In the genomic region with DNA sequence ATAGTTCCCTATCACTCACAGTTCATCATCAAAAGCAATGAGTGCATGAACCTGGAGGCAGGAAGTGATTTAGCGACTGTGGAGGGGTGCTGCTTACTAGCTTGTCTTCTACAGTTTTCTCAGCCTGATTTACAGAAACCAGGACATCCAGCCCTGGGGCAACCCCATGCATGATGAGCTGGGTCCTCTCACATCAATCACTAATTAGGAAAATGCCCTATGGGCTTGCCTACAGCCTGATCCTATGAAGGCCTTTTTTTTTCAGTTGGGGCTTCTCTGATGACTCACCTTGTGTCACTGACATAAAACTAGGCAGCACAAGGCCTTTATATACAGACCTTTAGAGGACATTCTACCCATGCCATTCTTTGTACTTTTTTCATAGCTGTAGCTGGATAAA, we compare ENCODE assay signal across 31 mouse cellular contexts. TPM values are rescaled to one million over a fixed set of nuclear protein-coding genes. Genes with fewer than 3 reads are reported as not detected.
"Had no signal": no experiment of that assay in that cellular context is flagged by ENCODE, and none has a peak within 500 bp of the region (broad histone marks: within the 10 kb centered on the region; RNA-seq: fewer than 3 reads in every experiment).

No protein-coding gene starts in this region.

- H3K27me3 ChIP-seq: heart, embryonic 13.5 days; heart, embryonic 15.5 days; hindbrain, embryonic 13.5 days; hindbrain, embryonic 15.5 days; limb, embryonic 12.5 days; liver, embryonic 13.5 days had no signal

- H3K4me2 ChIP-seq: heart, embryonic 11.5 days; heart, embryonic 13.5 days; heart, embryonic 15.5 days; hindbrain, embryonic 13.5 days; hindbrain, embryonic 15.5 days; limb, embryonic 12.5 days; liver, embryonic 11.5 days; liver, embryonic 13.5 days had no signal

- H3K4me3 ChIP-seq: heart, embryonic 13.5 days; heart, embryonic 15.5 days; hindbrain, embryonic 13.5 days; hindbrain, embryonic 15.5 days; layer of hippocampus, adult 2 months; left cerebral cortex, adult 2 months; limb, embryonic 10.5 days; limb, embryonic 12.5 days; liver, embryonic 13.5 days had no signal

- DNase-seq: gastrocnemius, postnatal 14 days; gastrocnemius, postnatal 36 days; heart, adult 18-20 months; heart, postnatal 14 days; heart, postnatal 36 days; kidney, adult 18-20 months; kidney, adult 8-10 months; kidney, postnatal 10 days; kidney, postnatal 25 days; kidney, postnatal 4 days; liver; liver, embryonic 13.5 days had no signal

- H3K4me1 ChIP-seq: heart, embryonic 13.5 days; hindbrain, embryonic 13.5 days; hindbrain, embryonic 15.5 days; limb, embryonic 10.5 days; liver, embryonic 13.5 days had no signal

- ATAC-seq: hindbrain, postnatal 0 days; intestine, embryonic 16.5 days had no signal

- H3K9ac ChIP-seq: heart, embryonic 13.5 days; heart, embryonic 15.5 days; hindbrain, embryonic 13.5 days; hindbrain, embryonic 15.5 days; limb, embryonic 12.5 days; liver, embryonic 13.5 days had no signal

- H3K27ac ChIP-seq: heart, embryonic 13.5 days; heart, embryonic 15.5 days; hindbrain, embryonic 13.5 days; hindbrain, embryonic 15.5 days; hindbrain, postnatal 0 days; layer of hippocampus, adult 2 months; left cerebral cortex, adult 2 months; limb, embryonic 10.5 days; limb, embryonic 12.5 days; liver, embryonic 13.5 days had no signal

- H3K9me3 ChIP-seq: heart, embryonic 13.5 days; heart, embryonic 15.5 days; hindbrain, embryonic 13.5 days; hindbrain, embryonic 15.5 days; limb, embryonic 10.5 days; limb, embryonic 12.5 days; liver, embryonic 13.5 days had no signal

RNA-seq across cellular contexts. Expression of a gene that starts 17.4 kb away (rescaled TPM):
- total RNA-seq: hematopoietic stem cell, adult 5-6 weeks had no signal

RNA-seq across cellular contexts. Expression of a gene that starts 53.2 kb away (rescaled TPM):
- total RNA-seq: gastrocnemius, adult 18-20 months; gastrocnemius, adult 8-10 months; gastrocnemius, postnatal 14 days; gastrocnemius, postnatal 36 days; heart, adult 18-20 months; heart, postnatal 14 days; heart, postnatal 36 days; hematopoietic stem cell, adult 5-6 weeks had no signal
- polyA plus RNA-seq: gonadal fat pad, adult 2 months; heart, embryonic 11.5 days; heart, embryonic 13.5 days; heart, embryonic 15.5 days; heart, postnatal 0 days; intestine, embryonic 14.5 days; intestine, embryonic 16.5 days; kidney, embryonic 14.5 days; liver, embryonic 11.5 days; liver, embryonic 13.5 days had no signal

RNA-seq across cellular contexts. Expression of a gene that starts 58.5 kb away (rescaled TPM):
- total RNA-seq: hematopoietic stem cell, adult 5-6 weeks had no signal
